Mouse (Mus musculus) A20 (cell line): ENCODE data around the gene Gm43552.
"Not testable (repeated sequence)": the region's sequence is repeated elsewhere in the genome, so short reads cannot be mapped to it uniquely, and the experiment has no call there.

ENCODE experiments used
- DNase-seq: peaks from one replicate; pipeline ENCODE4 v3.0.0-alpha.2; 2011; ENCODE audit warnings: low read depth, low spot score

The Gm43552 gene

DNA sequence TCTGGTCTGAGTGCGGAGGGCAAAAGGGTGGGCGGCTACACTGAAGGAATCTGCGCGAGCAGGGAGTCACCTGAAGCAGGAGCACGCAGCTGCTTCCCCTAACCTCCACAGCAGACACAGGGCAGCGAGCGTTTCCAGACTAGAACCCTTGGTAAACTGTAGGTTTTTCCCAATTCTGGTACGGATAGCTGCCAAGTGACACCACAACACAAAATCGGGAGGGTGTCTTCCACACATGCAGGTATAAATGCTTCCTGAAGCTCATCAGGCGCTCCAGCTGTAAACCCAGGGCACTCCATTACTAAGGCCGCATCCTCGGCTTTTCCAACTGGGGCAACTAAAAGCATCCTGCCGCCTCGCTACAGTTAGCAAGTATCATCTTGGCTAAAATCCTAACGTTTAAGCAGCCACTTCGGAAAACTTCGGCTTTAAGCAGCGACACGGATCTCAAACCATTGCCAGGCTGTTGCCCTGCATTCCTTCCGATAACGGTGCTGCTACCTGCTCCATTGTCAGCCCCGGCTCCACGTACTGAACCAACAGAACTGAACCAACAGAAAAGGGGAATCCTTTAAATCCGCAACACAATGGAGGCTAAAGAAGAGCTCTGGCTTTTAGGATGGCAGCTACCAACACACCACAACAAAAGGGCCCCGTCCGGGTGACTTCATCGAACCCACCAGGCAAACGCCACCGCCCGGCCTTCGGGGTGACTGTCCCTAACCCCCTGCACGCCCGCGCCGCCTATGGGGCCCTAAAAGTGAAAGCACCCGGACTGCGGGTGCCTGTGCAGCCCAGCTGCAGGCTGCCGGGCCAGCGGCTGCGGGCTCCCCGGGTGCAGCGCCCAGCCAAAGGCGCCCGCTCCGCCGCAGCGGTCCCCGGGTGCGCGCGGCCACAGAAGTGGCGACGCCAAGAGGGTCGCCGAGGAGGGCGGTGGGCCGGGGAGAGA, 592 bp downstream of the Gm43552 start:
- peak; percentile 90 for DNase-seq

DNA sequence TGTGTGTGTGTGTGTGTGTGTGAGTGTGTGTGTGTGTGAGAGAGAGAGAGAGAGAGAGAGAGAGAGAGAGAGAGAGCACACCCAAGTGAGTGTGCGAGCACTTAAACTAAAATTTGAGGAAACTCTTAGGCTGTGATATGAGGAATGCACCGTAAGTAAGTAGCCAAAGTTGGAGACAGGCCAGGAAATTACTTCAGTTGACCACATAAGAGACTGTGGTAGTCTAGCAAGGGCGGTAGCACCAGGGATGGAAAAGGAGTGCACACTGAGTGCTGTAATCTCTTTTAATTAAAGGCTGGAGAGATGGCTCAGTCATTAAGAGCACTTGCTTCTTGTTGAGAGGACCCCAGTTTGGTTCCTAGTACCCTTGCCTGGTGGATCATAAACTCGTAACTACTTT, 2.8 kb downstream of the Gm43552 start:
- peak; percentile 24 for DNase-seq

DNA sequence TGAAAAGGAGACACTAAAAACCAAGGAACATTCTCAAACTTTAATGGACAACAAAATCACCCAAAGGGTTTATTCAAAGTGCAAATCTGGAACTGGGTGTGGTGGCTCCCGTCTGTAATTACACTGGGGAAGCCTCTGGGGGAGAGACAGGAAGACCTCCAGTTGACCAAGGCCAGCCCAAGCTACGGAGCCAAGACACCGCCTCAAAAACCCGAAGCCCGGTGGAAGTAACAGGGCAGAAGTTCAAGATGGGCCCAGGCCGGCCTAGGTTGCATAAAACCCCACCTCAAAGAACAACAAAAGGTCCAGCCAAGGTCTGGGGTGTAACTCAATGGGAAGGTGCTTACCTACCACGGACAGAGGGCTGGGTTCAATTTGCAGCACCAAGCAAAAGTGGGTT, 3.9 kb downstream of the Gm43552 start:
- no peak for DNase-seq

- peak; percentile 87 for DNase-seq
Observed at GRCm38 (mm10) chr5:65487381-65487780, 5.3 kb downstream of the Gm43552 start.

DNA sequence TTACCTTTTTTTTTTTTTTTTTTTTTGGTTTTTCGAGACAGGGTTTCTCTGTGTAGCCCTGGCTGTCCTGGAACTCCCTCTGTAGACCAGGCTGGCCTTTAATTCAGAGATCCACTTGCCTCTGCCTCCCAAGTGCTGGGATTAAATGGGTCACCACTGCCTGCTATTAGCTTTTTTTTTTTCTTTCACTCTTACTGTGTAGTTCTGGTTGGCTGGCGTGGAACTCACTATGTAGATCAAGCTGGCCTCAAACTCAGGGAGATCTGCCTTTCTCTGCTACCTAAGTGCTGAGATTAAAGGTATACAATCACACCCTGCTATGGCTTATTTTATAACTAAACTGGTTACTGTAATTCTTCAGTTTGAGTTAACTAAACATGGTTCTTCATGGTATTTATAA, 6.1 kb downstream of the Gm43552 start:
- peak; percentile 83 for DNase-seq

GRCm38 (mm10) chr5:65482996-65483395, 9.6 kb downstream of the Gm43552 start:
- DNase-seq = no peak

GRCm38 (mm10) chr5:65480511-65480910, 12.1 kb downstream of the Gm43552 start:
- peak; percentile 56 for DNase-seq

DNA sequence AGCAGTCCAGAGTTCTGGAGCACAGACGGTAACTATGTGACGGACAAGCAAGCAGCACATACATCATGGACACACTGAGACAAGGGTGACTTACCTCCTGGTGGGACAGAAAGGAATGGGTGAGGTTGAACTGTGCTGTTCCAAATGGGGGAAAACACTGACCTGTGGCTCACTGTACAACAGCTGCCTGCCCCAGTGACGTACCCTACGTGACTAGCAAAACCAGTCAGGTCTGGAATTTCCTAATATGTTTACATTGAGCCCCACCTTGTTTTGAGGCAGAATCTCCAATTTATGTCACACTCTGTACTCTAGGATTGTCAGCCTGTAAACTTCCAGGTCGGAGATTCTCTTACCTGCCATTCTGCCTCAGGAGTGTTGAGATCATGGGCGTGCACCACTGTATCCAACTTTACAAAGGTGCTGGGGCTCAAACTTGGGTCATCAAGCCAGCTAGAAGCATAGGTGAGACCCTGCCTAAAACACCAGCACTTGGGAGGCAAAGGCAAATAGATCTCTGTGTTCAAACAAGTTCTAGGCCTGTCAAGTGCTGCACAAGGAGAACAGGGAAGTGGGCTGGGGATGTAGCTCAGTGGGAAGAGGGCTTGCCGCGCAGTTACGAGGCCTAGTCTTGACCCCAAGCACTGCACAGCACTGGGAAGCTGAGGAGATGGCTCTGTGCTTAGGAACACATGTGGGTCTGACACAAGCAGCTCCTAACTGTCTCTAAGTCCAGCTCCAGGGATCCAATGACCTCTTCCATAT, 12.8 kb downstream of the Gm43552 start:
- no peak for DNase-seq

GRCm38 (mm10) chr5:65478224-65478623, 14.4 kb downstream of the Gm43552 start:
- peak; percentile 66 for DNase-seq

DNA sequence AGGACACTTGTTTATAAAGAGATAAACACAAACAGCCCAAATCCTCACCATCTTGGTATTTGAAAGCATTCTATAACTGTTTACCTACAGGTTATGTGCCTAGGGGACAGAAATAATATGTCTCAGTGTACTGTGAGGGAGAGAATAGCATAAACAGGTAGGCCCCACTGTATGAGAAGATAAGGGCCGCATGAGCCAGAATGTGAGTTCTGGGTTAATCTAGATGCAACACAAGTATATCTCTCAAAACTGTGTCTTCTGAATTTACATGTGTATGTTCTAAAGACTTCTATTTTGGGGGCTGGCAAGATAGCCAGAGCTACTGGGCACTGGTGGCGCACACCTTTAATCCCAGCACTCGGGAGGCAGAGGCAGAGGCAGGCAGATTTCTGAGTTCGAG, 15.9 kb downstream of the Gm43552 start:
- not testable (repeated sequence) for DNase-seq

DNA sequence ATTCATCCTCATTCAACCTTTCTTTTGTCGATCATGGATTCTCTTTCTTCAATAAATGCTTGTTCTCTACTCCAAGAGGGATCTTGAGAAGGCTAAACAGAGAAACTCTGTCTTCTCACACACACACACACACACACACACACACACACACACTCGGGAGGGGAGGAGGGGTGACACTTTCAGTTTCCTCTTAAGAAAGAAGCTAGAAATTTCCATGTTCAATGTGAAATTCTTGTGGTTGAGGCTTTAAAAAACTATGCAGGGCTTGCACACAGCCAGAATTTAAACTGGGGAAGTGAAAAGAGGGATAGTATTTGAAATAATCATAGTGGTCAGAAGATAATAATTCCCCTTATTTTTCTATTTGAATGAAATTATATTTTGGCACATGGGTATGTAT, 16.8 kb downstream of the Gm43552 start:
- peak; percentile 51 for DNase-seq

GRCm38 (mm10) chr5:65469766-65470165, 22.9 kb downstream of the Gm43552 start:
- no peak for DNase-seq

GRCm38 (mm10) chr5:65466911-65467310, 25.7 kb downstream of the Gm43552 start:
- DNase-seq = no peak

GRCm38 (mm10) chr5:65460361-65460760, 32.3 kb downstream of the Gm43552 start:
- no peak for DNase-seq

GRCm38 (mm10) chr5:65459454-65459853, 33.2 kb downstream of the Gm43552 start:
- DNase-seq = no peak

- no peak for DNase-seq
Observed at GRCm38 (mm10) chr5:65457846-65458245, 34.8 kb downstream of the Gm43552 start.

- DNase-seq = no peak
Observed at GRCm38 (mm10) chr5:65457086-65457827, 35.4 kb downstream of the Gm43552 start.

DNA sequence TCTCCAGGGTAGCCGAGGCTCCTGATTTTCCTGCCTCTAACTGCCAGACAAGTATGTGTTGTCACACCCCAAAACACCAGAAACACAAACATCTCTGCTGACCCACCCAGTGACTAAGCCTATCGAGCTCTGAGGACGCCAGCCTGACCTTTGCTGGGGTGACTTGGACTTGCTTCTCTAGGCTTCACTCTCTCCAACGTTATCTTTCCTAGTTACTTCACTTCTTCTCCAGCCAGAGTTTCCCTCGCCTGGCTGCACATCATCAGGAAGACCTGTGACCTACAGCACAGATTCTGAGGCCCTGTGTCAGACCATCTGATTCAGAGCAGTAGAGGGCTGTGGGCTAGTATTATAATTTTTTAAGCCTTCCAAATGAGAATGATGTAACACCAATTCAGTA, 37.9 kb downstream of the Gm43552 start:
- no peak for DNase-seq

DNA sequence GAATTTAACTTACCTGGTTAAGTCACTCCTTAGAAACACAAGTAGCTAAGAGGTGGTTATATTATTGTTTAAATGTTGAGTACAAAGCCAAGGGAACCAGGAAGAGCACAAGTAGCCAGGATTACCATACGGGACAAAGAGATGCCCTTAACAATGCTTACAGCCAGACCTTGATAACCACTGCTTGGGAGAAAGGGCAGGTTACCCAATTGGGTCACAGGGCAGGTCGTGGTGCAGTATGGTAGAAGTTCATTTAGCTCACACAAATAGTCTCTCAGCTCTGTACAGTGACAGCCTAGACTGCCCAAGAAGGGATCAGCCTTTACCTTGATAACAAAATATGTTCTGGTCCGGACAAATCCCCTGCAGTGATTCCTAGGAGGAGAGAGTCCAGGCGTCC, 43.7 kb downstream of the Gm43552 start:
- DNase-seq = no peak

DNA sequence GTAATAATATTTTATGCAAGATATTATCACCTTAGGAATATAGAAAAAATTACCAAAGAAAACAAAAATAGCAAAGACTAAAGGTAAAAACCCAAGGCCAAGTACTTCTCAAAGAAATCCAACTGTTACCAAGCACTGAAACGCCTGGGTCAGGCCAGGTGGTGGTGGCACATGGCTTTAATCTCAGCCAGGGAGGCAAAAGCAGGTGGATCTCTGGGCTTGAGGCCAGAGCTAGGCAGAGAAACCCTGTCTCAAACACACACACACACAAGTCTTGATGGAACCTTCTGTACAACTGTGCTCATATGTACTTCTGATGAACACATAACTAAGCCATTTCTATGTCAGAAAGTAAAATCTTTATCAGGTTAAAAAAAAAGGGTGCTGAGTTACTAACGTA, 44.8 kb downstream of the Gm43552 start:
- DNase-seq = no peak

DNA sequence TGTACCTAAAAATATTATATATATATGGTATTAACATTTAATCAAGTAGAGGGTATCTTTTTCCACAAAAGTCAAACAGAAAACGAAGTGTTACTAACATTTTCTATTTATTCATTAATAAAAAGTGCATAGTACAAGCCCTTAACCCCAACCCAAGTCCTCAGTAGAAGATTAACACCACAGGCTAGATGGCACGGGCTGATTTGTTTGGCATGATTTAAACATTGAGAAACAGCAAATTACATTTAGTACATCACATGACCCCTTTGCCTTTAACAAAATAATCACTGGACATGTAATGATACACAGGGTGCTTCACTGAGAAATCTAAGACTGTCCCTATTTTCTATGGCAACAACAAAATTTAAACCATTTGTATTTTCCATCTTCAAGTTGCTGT, 45.9 kb downstream of the Gm43552 start:
- no peak for DNase-seq

GRCm38 (mm10) chr5:65444981-65445380, 47.7 kb downstream of the Gm43552 start:
- no peak for DNase-seq
